20 mouse cellular contexts compared by ENCODE assay signal in the genomic region with DNA sequence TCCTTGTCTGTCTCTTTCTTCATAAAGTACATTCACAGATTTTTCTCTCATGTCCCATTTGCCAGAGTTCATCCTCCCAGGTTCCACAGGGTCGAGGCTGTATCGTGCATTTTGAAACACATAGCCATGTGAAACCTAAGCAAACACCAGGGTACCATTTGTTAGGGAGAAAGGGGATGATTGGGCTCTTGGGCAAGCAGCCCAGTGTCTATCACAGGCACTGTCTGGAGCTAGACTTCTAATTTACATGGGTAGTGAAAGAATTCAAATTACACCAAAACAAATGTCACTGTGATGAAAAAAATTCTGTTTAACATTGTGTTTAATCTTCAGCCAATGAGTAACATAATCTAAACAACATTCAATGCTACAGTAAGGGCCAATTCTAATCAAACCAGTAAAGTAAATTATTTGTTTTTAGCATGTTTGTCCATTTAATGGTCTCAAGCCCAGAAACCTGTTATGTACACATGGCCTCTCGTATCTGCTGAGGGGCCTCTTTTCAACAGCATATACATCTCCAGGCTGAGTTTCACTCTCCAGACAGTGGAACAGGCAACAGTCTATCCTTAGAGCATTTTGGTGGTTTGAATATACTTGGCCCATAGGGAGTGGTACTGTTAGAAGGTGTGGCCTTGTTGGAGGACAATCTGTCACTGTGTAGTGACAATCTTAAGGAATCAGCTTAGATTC.
DNase-seq lines count a peak whose midpoint lies in the region; ATAC-seq and TF ChIP-seq lines count a peak whose summit lies in the region.
"Had no signal": no experiment of that assay in that cellular context is flagged by ENCODE, and none has a peak within 500 bp of the region (broad histone marks: within the 10 kb centered on the region; RNA-seq: fewer than 3 reads in every experiment).

No protein-coding gene starts in this region.

- no peaks in the 10 kb centered on the region for H3K27me3 ChIP-seq in lung, embryonic 14.5 days (ENCODE audit: insufficient read depth, low read length)
- H3K27me3 ChIP-seq in lung, embryonic 16.5 days (ENCODE audit: control insufficient read depth, insufficient read depth, low read depth, low read length), result no peaks in the 10 kb centered on the region
- H3K27me3 ChIP-seq: embryonic facial prominence, embryonic 15.5 days; forebrain, embryonic 13.5 days had no signal

- no peak for TF ChIP-seq CTCF in lung, embryonic 14.5 days (IDR thresholded peaks at IDR 0.05; ENCODE audit: low read depth)

- H3K36me3 ChIP-seq in lung, embryonic 14.5 days (ENCODE audit: insufficient read depth), result no peaks in the 10 kb centered on the region
- no peaks in the 10 kb centered on the region for H3K36me3 ChIP-seq in lung, embryonic 16.5 days (ENCODE audit: control insufficient read depth, insufficient read depth, low read length)
- H3K36me3 ChIP-seq: embryonic facial prominence, embryonic 13.5 days; embryonic facial prominence, embryonic 15.5 days; forebrain, embryonic 10.5 days had no signal

- H3K9me3 ChIP-seq in lung, embryonic 14.5 days (ENCODE audit: low read depth, low read length), result no peaks in the 10 kb centered on the region
- H3K9me3 ChIP-seq in lung, embryonic 16.5 days (ENCODE audit: control insufficient read depth, low read length), result no peaks in the 10 kb centered on the region
- H3K9me3 ChIP-seq: embryonic facial prominence, embryonic 13.5 days; embryonic facial prominence, embryonic 15.5 days; forebrain, embryonic 10.5 days; forebrain, embryonic 13.5 days had no signal

- WGBS in lung, embryonic 14.5 days, result 50% methylated on average over 3 of the region's 3 CpGs
- 51% methylated on average over 3 of the region's 3 CpGs for WGBS in lung, embryonic 16.5 days

- H3K4me2 ChIP-seq in lung, embryonic 14.5 days, result no peak overlapping the region
- no peak overlapping the region for H3K4me2 ChIP-seq in lung, embryonic 16.5 days (ENCODE audit: low read depth, low read length)
- H3K4me2 ChIP-seq: embryonic facial prominence, embryonic 13.5 days; embryonic facial prominence, embryonic 15.5 days; forebrain, embryonic 13.5 days had no signal

- no peak overlapping the region for H3K9ac ChIP-seq in lung, embryonic 14.5 days
- no peak overlapping the region for H3K9ac ChIP-seq in lung, embryonic 16.5 days (ENCODE audit: low read length)
- H3K9ac ChIP-seq: embryonic facial prominence, embryonic 13.5 days; embryonic facial prominence, embryonic 15.5 days; forebrain, embryonic 13.5 days had no signal

- peak; percentile 69; the same call in 1 of the 2 replicates for ATAC-seq in lung, embryonic 14.5 days (ENCODE audit: insufficient read depth)
- peak; percentile 69 for ATAC-seq in lung, embryonic 16.5 days (ENCODE audit: low read depth)
- ATAC-seq: forebrain, embryonic 13.5 days; forebrain, embryonic 16.5 days had no signal

- no peak overlapping the region for H3K27ac ChIP-seq in lung, embryonic 14.5 days (ENCODE audit: low read depth)
- no peak overlapping the region for H3K27ac ChIP-seq in lung, embryonic 16.5 days (ENCODE audit: low read length)
- H3K27ac ChIP-seq: embryonic facial prominence, embryonic 13.5 days; embryonic facial prominence, embryonic 15.5 days; forebrain, embryonic 10.5 days; forebrain, embryonic 13.5 days had no signal

- peak; percentile 24 for DNase-seq in lung, embryonic 14.5 days
- no peak for DNase-seq in lung, postnatal 25 days (ENCODE audit: low spot score)
- DNase-seq in lung, postnatal 10 days, result no peak
- DNase-seq in embryo, embryonic 10 days (ENCODE audit: low spot score), result no peak
- DNase-seq: adrenal gland, adult 2 months; adrenal gland, postnatal 10 days; adrenal gland, postnatal 25 days; cerebellum, adult 11-12 months; cerebellum, adult 2 months; cerebellum, adult 9-10 months; cerebellum, postnatal 10 days; cerebellum, postnatal 25 days; embryo, embryonic 11 days had no signal

- no peaks in the 10 kb centered on the region for H3K4me1 ChIP-seq in lung, embryonic 14.5 days (ENCODE audit: insufficient read depth)
- no peaks in the 10 kb centered on the region for H3K4me1 ChIP-seq in lung, embryonic 16.5 days (replicated peaks; ENCODE audit: control insufficient read depth, insufficient read depth, low read length)
- H3K4me1 ChIP-seq: embryonic facial prominence, embryonic 13.5 days; embryonic facial prominence, embryonic 15.5 days; forebrain, embryonic 10.5 days; forebrain, embryonic 13.5 days had no signal

- no peak overlapping the region for H3K4me3 ChIP-seq in lung, embryonic 14.5 days (ENCODE audit: low read depth, low read length)
- no peak overlapping the region for H3K4me3 ChIP-seq in lung, embryonic 16.5 days (ENCODE audit: low read length)
- H3K4me3 ChIP-seq: embryonic facial prominence, embryonic 13.5 days; embryonic facial prominence, embryonic 15.5 days; erythroblast, embryonic 14.5 days; forebrain, embryonic 10.5 days; forebrain, embryonic 13.5 days had no signal
